Mouse (Mus musculus): Measurements from ENCODE around the gene Ndufs3. TPM values are rescaled to one million over a fixed set of nuclear protein-coding genes. Genes with fewer than 3 reads are reported as not detected.
"Not testable (repeated sequence)": the region's sequence is repeated elsewhere in the genome, so short reads cannot be mapped to it uniquely, and the experiment has no call there.

Ndufs3 gene
- polyA plus RNA-seq, 1 experiment = 59.7 TPM

- H3K36me3 ChIP-seq (ENCODE audit: control insufficient read depth, insufficient read depth, low read length) = peaks cover 25% of the 10 kb centered on the region
- TF ChIP-seq POLR2A (IDR thresholded peaks at IDR 0.05; ENCODE audit: low read depth, low read length) (no peak), CTCF (IDR thresholded peaks at IDR 0.05; ENCODE audit: extremely low read depth, insufficient read depth, insufficient read length, insufficient replicate concordance) (no peak)
- 80% methylated on average over 1 of the region's 1 CpGs for WGBS
- H3K4me3 ChIP-seq (ENCODE audit: extremely low read depth, insufficient read depth, insufficient read length) = no peak overlapping the region
- no peaks in the 10 kb centered on the region for H3K4me1 ChIP-seq (ENCODE audit: control insufficient read depth, insufficient read depth, insufficient read length)
- no peaks in the 10 kb centered on the region for H3K27me3 ChIP-seq (ENCODE audit: control insufficient read depth, insufficient read depth, low read length)
- DNase-seq (ENCODE audit: low read depth in 1 of 2, low spot score in 2 of 2) = no peak
- H3K27ac ChIP-seq (ENCODE audit: insufficient read depth, low read length) = no peak overlapping the region
Measured at GRCm38 (mm10) chr2:90910861-90911260, 6.2 kb upstream of the Ndufs3 start.

GRCm38 (mm10) chr2:90906721-90907120 lies 2.1 kb upstream of the Ndufs3 start:
- no peak overlapping the region for H3K27ac ChIP-seq (ENCODE audit: insufficient read depth, low read length)
- TF ChIP-seq POLR2A (IDR thresholded peaks at IDR 0.05; ENCODE audit: low read depth, low read length) (no peak), CTCF (IDR thresholded peaks at IDR 0.05; ENCODE audit: extremely low read depth, insufficient read depth, insufficient read length, insufficient replicate concordance) (no peak)
- WGBS = 93% methylated on average over 2 of the region's 2 CpGs
- no peak for DNase-seq (ENCODE audit: low read depth in 1 of 2, low spot score in 2 of 2)
- peaks cover 28% of the 10 kb centered on the region for H3K36me3 ChIP-seq (ENCODE audit: control insufficient read depth, insufficient read depth, low read length)
- H3K27me3 ChIP-seq (ENCODE audit: control insufficient read depth, insufficient read depth, low read length) = no peaks in the 10 kb centered on the region
- no peak overlapping the region for H3K4me3 ChIP-seq (ENCODE audit: extremely low read depth, insufficient read depth, insufficient read length)
- peaks cover 6% of the 10 kb centered on the region for H3K4me1 ChIP-seq (ENCODE audit: control insufficient read depth, insufficient read depth, insufficient read length)

- peaks cover 14% of the 10 kb centered on the region for H3K36me3 ChIP-seq (ENCODE audit: control insufficient read depth, insufficient read depth, low read length)
- 1% methylated on average over 21 of the region's 21 CpGs for WGBS
- no peaks in the 10 kb centered on the region for H3K27me3 ChIP-seq (ENCODE audit: control insufficient read depth, insufficient read depth, low read length)
- H3K4me1 ChIP-seq (ENCODE audit: control insufficient read depth, insufficient read depth, insufficient read length) = peaks cover 6% of the 10 kb centered on the region
- H3K27ac ChIP-seq (ENCODE audit: insufficient read depth, low read length) = peak overlapping the region; percentile 64
- peak overlapping the region; percentile 94 for H3K4me3 ChIP-seq (ENCODE audit: extremely low read depth, insufficient read depth, insufficient read length)
- TF ChIP-seq CTCF (IDR thresholded peaks at IDR 0.05; ENCODE audit: extremely low read depth, insufficient read depth, insufficient read length, insufficient replicate concordance) (no peak), POLR2A (IDR thresholded peaks at IDR 0.05; ENCODE audit: low read depth, low read length) (no peak)
- DNase-seq (ENCODE audit: low read depth in 1 of 2, low spot score in 2 of 2) = peak in 1 of 2 experiments; percentile 4
Measured at GRCm38 (mm10) chr2:90904856-90905224, 213 bp upstream of the Ndufs3 start.

GRCm38 (mm10) chr2:90903398-90903797 lies 1.2 kb downstream of the Ndufs3 start:
- H3K4me1 ChIP-seq (ENCODE audit: control insufficient read depth, insufficient read depth, insufficient read length) = peaks cover 6% of the 10 kb centered on the region
- 74% methylated on average over 2 of the region's 2 CpGs for WGBS
- peaks cover 9% of the 10 kb centered on the region for H3K36me3 ChIP-seq (ENCODE audit: control insufficient read depth, insufficient read depth, low read length)
- no peaks in the 10 kb centered on the region for H3K27me3 ChIP-seq (ENCODE audit: control insufficient read depth, insufficient read depth, low read length)
- H3K27ac ChIP-seq (ENCODE audit: insufficient read depth, low read length) = no peak overlapping the region
- H3K4me3 ChIP-seq (ENCODE audit: extremely low read depth, insufficient read depth, insufficient read length) = no peak overlapping the region
- TF ChIP-seq CTCF (IDR thresholded peaks at IDR 0.05; ENCODE audit: extremely low read depth, insufficient read depth, insufficient read length, insufficient replicate concordance) = no peak
- TF ChIP-seq POLR2A (IDR thresholded peaks at IDR 0.05; ENCODE audit: low read depth, low read length) = no peak
- no peak for DNase-seq (ENCODE audit: low read depth in 1 of 2, low spot score in 2 of 2)

- WGBS = 76% methylated on average over 3 of the region's 3 CpGs
- not testable (repeated sequence) for H3K27ac ChIP-seq (ENCODE audit: insufficient read depth, low read length); H3K4me3 ChIP-seq (ENCODE audit: extremely low read depth, insufficient read depth, insufficient read length)
Measured at GRCm38 (mm10) chr2:90894299-90894677, 10.3 kb downstream of the Ndufs3 start.

GRCm38 (mm10) chr2:90893673-90894298 lies 10.8 kb downstream of the Ndufs3 start:
- DNase-seq (ENCODE audit: low read depth in 1 of 2, low spot score in 2 of 2) = no peak
- Histone ChIP-seq H3K27ac (ENCODE audit: insufficient read depth, low read length) (no peak overlapping the region), H3K27me3 (ENCODE audit: control insufficient read depth, insufficient read depth, low read length) (peaks cover 7% of the 10 kb centered on the region; the same call in 1 of the 2 replicates), H3K4me3 (ENCODE audit: extremely low read depth, insufficient read depth, insufficient read length) (no peak overlapping the region), H3K4me1 (ENCODE audit: control insufficient read depth, insufficient read depth, insufficient read length) (peaks cover 11% of the 10 kb centered on the region; the same call in 1 of the 2 replicates), H3K36me3 (ENCODE audit: control insufficient read depth, insufficient read depth, low read length) (peaks cover 15% of the 10 kb centered on the region)
- no peak for TF ChIP-seq POLR2A (IDR thresholded peaks at IDR 0.05; ENCODE audit: low read depth, low read length)
- WGBS = 83% methylated on average over 6 of the region's 6 CpGs

More at GRCm38 (mm10) chr2:90894299-90894677, 10.3 kb downstream of the Ndufs3 start:
- H3K27me3 ChIP-seq (ENCODE audit: control insufficient read depth, insufficient read depth, low read length); DNase-seq (ENCODE audit: low read depth in 1 of 2, low spot score in 2 of 2); H3K4me1 ChIP-seq (ENCODE audit: control insufficient read depth, insufficient read depth, insufficient read length): not testable (repeated sequence)
- peaks cover 17% of the 10 kb centered on the region for H3K36me3 ChIP-seq (ENCODE audit: control insufficient read depth, insufficient read depth, low read length)

Measured in spleen, adult 2 months (tissue).